Mouse (Mus musculus) kidney, adult 2 months (tissue): ENCODE measurements at regions not wholly inside any gene's neighbourhood (a gene's known extent, or its start where the extent isn't known, plus 50 kb on each side); places are given as distances from the start of the nearest gene placed in this dataset.
A peak's percentile ranks its signal among the peaks of the same experiment; 100 is the strongest.
"Not testable (repeated sequence)": the region's sequence is repeated elsewhere in the genome, so short reads cannot be mapped to it uniquely, and the experiment has no call there.

Source experiments
- DNase-seq: peaks from one replicate; pipeline ENCODE4 v3.0.0; 2021
- H3K27ac ChIP-seq: fragments of 200-500 bp; 2 replicates; pipeline ENCODE4 v1.5.1; 2012; ENCODE audit warnings: low read depth, low read length, control low read depth, inconsistent platforms; ENCODE audit not compliant: insufficient read depth
- H3K27me3 ChIP-seq: fragments of 200-500 bp; replicated peaks from 2 replicates; pipeline ENCODE4 v1.6.1; 2012; ENCODE audit warnings: mild to moderate bottlenecking, moderate library complexity, low read length, inconsistent platforms; ENCODE audit not compliant: control insufficient read depth, insufficient read depth
- H3K36me3 ChIP-seq: fragments of 200-500 bp; 2 replicates; pipeline ENCODE4 v1.6.1; 2012; ENCODE audit warnings: mild to moderate bottlenecking, moderate library complexity, low read length, inconsistent platforms; ENCODE audit not compliant: control insufficient read depth, insufficient read depth
- H3K4me1 ChIP-seq: fragments of 200-500 bp; 2 replicates; pipeline ENCODE4 v1.6.1; 2011; ENCODE audit warnings: low read length; ENCODE audit not compliant: control insufficient read depth, insufficient read depth
- H3K4me3 ChIP-seq: fragments of 200-500 bp; 2 replicates; pipeline ENCODE4 v1.5.1; 2011; ENCODE audit warnings: mild to moderate bottlenecking, low read depth, low read length, control low read depth; ENCODE audit not compliant: insufficient read depth
- CTCF ChIP-seq: fragments of 200-500 bp; conservative IDR thresholded peaks from 2 replicates; pipeline ENCODE4 v1.5.1; 2011; ENCODE audit warnings: low read depth, mild to moderate bottlenecking, control low read depth, low read length, moderate library complexity, mixed read lengths; ENCODE audit not compliant: insufficient read depth, insufficient read length
- POLR2A ChIP-seq: fragments of 200-500 bp; IDR thresholded peaks from one replicate; pipeline ENCODE4 v1.6.1; 2011; ENCODE audit warnings: low read depth, low read length, control low read depth
- WGBS: fragments of 180-500 bp; shearing (Covaris S2); methylation state at CpG from one replicate; pipeline ENCODE4 v1.1.7; 2018; 5-methylcytosine and 5-hydroxymethylcytosine counted together

DNA sequence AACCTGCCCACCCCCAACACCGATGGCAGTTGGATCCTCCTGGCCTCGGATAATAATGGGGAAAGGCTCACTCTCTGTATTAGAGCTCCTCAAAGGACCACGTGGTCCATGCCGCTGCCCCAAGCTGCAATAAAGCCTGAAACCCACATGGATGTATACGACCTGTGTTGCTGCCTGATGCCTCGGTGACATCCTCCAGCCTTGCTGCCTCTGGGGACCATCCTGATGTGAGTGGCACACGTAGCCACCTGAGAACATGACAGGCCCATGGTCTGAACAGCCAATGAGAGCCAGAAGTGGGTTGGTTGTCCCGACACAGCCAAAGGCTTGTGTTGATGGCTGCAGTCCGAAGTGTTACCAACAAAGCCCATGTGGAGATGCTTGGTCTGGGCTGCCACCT, 283.4 kb upstream of the Cdh4 start:
- Histone ChIP-seq H3K27ac (no peak overlapping the region), H3K27me3 (no peaks in the 10 kb centered on the region), H3K4me3 (no peak overlapping the region), H3K4me1 (no peaks in the 10 kb centered on the region), H3K36me3 (no peaks in the 10 kb centered on the region)
- DNase-seq: no peak
- TF ChIP-seq CTCF (no peak), POLR2A (no peak)
- WGBS: 82% methylated on average over 9 of the region's 9 CpGs

DNA sequence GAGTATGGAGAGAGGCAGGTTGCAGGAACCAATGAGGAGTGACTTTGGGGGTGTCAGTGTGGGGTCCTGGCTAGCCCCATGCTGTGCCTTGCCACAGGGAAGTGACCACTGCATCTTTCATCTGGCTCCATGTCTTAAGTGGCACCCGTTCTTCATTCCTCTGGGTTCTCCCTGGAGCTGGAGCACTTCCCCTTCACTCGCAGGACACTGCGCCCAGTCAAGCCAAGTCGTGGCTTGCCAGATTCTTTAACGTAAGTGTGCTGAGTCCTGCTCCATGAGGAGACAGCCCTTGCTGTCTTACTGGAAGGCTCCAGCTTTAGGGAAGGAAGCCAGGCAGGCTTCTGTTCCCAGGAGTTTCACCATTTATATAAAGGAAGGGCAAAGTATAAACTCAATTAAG, 279.1 kb upstream of the Cdh4 start:
- H3K27me3 ChIP-seq: no peaks in the 10 kb centered on the region
- TF ChIP-seq POLR2A (no peak), CTCF (no peak)
- no peak overlapping the region for H3K4me3 ChIP-seq
- WGBS: 86% methylated on average over 5 of the region's 5 CpGs
- H3K27ac ChIP-seq: no peak overlapping the region
- no peaks in the 10 kb centered on the region for H3K4me1 ChIP-seq
- no peaks in the 10 kb centered on the region for H3K36me3 ChIP-seq
- DNase-seq: no peak

- DNase-seq: no peak
- no peak overlapping the region for H3K27ac ChIP-seq
- no peaks in the 10 kb centered on the region for H3K27me3 ChIP-seq
- no peak overlapping the region for H3K4me3 ChIP-seq
- no peak for TF ChIP-seq CTCF
- H3K4me1 ChIP-seq: no peaks in the 10 kb centered on the region
- H3K36me3 ChIP-seq: no peaks in the 10 kb centered on the region
- 72% methylated on average over 6 of the region's 6 CpGs for WGBS
These were observed 272.1 kb upstream of the Cdh4 start for GRCm38 (mm10) chr2:179170157-179170556.

GRCm38 (mm10) chr2:179170608-179171007, 271.6 kb upstream of the Cdh4 start:
- TF ChIP-seq CTCF (no peak), POLR2A (no peak)
- DNase-seq: peak; percentile 52
- H3K36me3 ChIP-seq: no peaks in the 10 kb centered on the region
- H3K4me1 ChIP-seq: no peaks in the 10 kb centered on the region
- no peak overlapping the region for H3K27ac ChIP-seq
- H3K4me3 ChIP-seq: no peak overlapping the region
- H3K27me3 ChIP-seq: no peaks in the 10 kb centered on the region
- WGBS: 30% methylated on average over 3 of the region's 3 CpGs

DNA sequence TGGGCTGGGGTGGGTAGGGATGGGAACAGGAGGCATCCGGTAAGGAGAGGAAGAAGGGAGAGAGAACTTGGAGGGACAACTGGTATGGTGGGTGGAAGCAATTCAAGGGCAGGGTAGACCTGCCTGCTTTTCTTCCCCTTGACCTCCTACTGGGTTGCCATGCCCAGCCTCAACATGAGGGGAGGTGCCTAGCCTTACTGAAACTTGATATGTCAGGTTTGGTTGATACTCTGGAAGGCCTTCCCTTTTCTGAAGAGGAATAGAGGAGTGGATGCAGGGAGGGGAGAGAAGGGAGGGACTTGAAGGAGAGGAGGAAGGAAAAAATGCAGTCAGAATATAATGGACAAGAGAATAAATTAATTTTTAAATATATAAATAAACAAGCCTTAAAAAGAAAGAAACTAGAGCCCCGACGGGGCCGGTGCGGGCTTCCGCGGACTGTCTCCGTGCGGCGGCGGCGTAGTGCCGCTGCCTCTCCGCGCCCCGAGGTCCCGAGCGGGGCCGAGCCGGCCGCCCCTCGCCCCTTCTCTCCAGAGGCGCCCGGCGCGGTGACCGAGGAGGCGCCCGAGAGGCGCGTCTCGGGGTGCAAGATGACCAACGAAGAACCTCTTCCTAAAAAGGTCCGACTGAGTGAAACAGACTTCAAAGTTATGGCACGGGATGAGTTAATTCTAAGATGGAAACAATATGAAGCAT, 265.2 kb upstream of the Cdh4 start:
- not testable (repeated sequence) for H3K4me1 ChIP-seq, H3K27ac ChIP-seq, H3K4me3 ChIP-seq, H3K27me3 ChIP-seq, H3K36me3 ChIP-seq, DNase-seq
- WGBS: 3% methylated on average over 35 of the region's 35 CpGs

DNA sequence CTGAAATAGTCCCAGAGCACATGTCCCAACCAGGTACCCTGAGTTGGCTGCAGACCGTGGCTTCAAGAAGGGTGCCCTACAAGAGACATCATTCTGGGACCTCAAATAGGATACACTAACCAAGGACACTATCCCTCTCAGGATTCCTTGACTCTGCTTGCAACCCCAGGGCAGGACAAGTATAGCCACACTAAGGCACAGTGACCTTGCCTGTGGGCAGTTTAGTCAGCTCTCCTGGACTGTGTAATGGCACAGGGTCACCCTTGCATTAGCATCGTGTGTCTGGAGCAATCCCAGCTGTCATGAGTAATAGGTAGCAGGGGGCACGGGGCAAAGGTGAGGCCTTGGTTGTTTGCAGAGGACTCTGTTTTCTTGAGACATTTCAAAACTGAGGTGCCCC, 260.9 kb upstream of the Cdh4 start:
- no peak for DNase-seq
- no peaks in the 10 kb centered on the region for H3K4me1 ChIP-seq
- H3K27ac ChIP-seq: no peak overlapping the region
- H3K36me3 ChIP-seq: no peaks in the 10 kb centered on the region
- no peak for TF ChIP-seq POLR2A
- TF ChIP-seq CTCF: no peak
- no peak overlapping the region for H3K4me3 ChIP-seq
- WGBS: 50% methylated on average over 3 of the region's 3 CpGs
- H3K27me3 ChIP-seq: no peaks in the 10 kb centered on the region

DNA sequence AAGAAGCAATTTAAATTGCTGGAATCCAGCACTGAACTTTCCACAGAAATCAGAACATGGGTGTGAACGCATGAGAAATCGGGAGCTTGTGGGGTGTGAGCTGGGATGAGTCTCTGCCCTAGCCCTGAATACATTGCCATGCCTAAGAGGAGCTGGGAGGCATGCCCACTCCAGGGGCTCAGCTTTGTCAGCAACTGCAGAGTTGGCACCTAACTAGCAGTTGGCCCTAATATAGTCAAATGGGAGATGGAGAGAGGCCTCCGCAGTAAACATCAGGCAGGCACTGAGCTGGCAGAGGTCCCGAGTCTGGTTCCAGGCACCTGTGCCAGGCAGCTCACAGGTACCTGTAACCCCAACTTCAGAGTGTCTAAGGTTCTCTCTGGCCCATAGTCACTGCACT, 260.1 kb upstream of the Cdh4 start:
- Histone ChIP-seq H3K36me3 (no peaks in the 10 kb centered on the region), H3K27me3 (no peaks in the 10 kb centered on the region), H3K4me1 (no peaks in the 10 kb centered on the region), H3K27ac (no peak overlapping the region), H3K4me3 (no peak overlapping the region)
- 94% methylated on average over 4 of the region's 4 CpGs for WGBS
- no peak for DNase-seq
- TF ChIP-seq CTCF: no peak
- no peak for TF ChIP-seq POLR2A

DNA sequence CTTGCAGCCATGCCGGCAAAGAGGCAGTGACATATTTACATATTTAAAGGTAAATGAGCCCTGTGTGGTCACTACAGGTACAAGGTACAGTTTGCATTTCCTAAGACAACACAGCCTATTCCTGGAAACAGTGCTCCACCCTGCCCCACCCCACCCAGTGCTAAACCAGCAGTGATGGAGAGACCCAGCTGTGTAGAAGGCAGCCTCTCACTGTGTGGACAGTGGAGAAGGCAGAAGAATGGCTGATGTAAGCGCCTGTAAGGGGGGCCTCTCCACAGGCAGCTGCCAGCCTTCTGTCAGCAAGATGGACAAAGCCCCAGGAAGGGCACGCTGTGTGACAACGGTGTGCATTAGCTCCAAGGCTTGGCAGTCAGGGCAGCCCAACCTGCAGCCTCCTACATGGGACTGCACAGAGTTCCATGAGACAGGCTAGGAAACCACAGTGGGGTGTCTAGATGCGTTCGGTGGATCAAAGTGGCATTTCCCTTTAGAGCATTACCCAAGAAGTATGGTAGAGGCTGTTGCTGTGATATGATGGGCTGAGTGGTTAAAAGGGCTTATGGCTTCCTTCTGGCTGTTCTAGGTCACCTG, 249.2 kb upstream of the Cdh4 start:
- no peak for DNase-seq
- Histone ChIP-seq H3K4me3 (no peak overlapping the region), H3K27me3 (no peaks in the 10 kb centered on the region), H3K4me1 (no peaks in the 10 kb centered on the region), H3K27ac (no peak overlapping the region), H3K36me3 (no peaks in the 10 kb centered on the region)
- no peak for TF ChIP-seq POLR2A
- TF ChIP-seq CTCF: no peak
- WGBS: 70% methylated on average over 6 of the region's 6 CpGs
